Mouse (Mus musculus) hindbrain, embryonic 11.5 days (tissue): ENCODE data around the gene Adm2. TPM values are rescaled to one million over a fixed set of nuclear protein-coding genes. Genes with fewer than 3 reads are reported as not detected.

ENCODE experiments used
- ATAC-seq: fragments of 200-750 bp; cut with Nextera tagmentation; 2 replicates; pipeline ENCODE4 v1.8.0; 2017; ENCODE audit warnings: mild to moderate bottlenecking, moderate TSS enrichment, moderate library complexity; ENCODE audit not compliant: low FRiP score
- DNase-seq: peaks from one replicate; pipeline ENCODE4 v3.0.0-alpha.2; 2015; ENCODE audit warnings: low spot score
- H3K27ac ChIP-seq: fragments of 300-500 bp; sonication (generic); 2 replicates; pipeline ENCODE4 v1.5.1; 2014; ENCODE audit warnings: mild to moderate bottlenecking, low read depth, low read length
- H3K27me3 ChIP-seq: fragments of 300-500 bp; sonication (generic); 2 replicates; pipeline ENCODE4 v1.6.1; 2014; ENCODE audit warnings: mild to moderate bottlenecking, low read length, moderate library complexity, mixed read lengths; ENCODE audit not compliant: control insufficient read depth, insufficient read depth
- H3K36me3 ChIP-seq: fragments of 300-500 bp; sonication (generic); 2 replicates; pipeline ENCODE4 v1.6.1; 2014; ENCODE audit warnings: mild to moderate bottlenecking, low read length, moderate library complexity, mixed read lengths; ENCODE audit not compliant: control insufficient read depth, insufficient read depth
- H3K4me1 ChIP-seq: fragments of 300-500 bp; sonication (generic); replicated peaks from 2 replicates; pipeline ENCODE4 v1.6.1; 2014; ENCODE audit warnings: low read length, mixed read lengths; ENCODE audit not compliant: control insufficient read depth, insufficient read depth
- H3K4me2 ChIP-seq: fragments of 300-500 bp; sonication (generic); replicated peaks from 2 replicates; pipeline ENCODE4 v1.6.1; 2014; ENCODE audit warnings: mild to moderate bottlenecking, low read depth, low read length
- H3K4me3 ChIP-seq: fragments of 300-500 bp; sonication (generic); 2 replicates; pipeline ENCODE4 v1.5.1; 2014; ENCODE audit warnings: low read depth, low read length
- H3K9ac ChIP-seq: fragments of 300-500 bp; sonication (generic); 2 replicates; pipeline ENCODE4 v1.6.1; 2014; ENCODE audit warnings: low read depth, low read length
- H3K9me3 ChIP-seq: fragments of 300-500 bp; sonication (generic); 2 replicates; pipeline ENCODE4 v1.6.1; 2016; ENCODE audit warnings: low read length; ENCODE audit not compliant: control insufficient read depth
- WGBS: fragments of 180-500 bp; shearing (Covaris S2); extraction: QIAGEN DNeasy Blood & Tissue Kit; methylation state at CpG from one replicate; pipeline ENCODE4 v1.1.7; 2014; 5-methylcytosine and 5-hydroxymethylcytosine counted together
- polyA plus RNA-seq: library from polyadenylated mRNA; unstranded; fragments of >200 nt; fragmentation: Nextera tagmentation; extraction: Ambion mirVana; gene quantifications from 2 replicates; pipeline ENCODE4 v1.2.1, GENCODE M21; 2014

The Adm2 gene
- polyA plus RNA-seq, 1 experiment from 2014 or later, result 0.12 TPM

DNA sequence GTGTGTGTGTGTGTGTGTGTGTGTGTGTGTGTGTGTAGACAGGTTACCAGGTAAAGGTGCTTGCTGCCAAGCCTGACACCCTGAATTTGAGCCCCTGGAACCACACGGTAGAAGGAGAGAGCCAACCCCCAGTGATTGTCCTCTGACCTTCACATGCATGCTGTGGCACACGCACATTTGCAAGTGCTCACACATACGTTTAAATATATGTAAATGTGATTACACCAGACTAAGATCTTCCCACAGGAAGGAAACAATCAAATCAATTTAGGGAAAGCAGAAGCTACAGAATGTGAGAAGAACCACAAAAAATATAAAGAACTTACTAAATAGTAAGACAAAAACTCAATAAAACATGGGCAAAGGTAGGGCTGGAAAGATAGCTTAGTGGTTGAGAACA lies 17.6 kb downstream of the Adm2 start:
- no peaks in the 10 kb centered on the region for H3K27me3 ChIP-seq
- H3K4me1 ChIP-seq, result no peaks in the 10 kb centered on the region
- no peak overlapping the region for H3K4me2 ChIP-seq
- H3K4me3 ChIP-seq, result no peak overlapping the region
- H3K27ac ChIP-seq, result no peak overlapping the region
- DNase-seq, result no peak
- 85% methylated on average over 3 of the region's 3 CpGs for WGBS
- H3K36me3 ChIP-seq, result no peaks in the 10 kb centered on the region
- H3K9me3 ChIP-seq, result no peaks in the 10 kb centered on the region
- H3K9ac ChIP-seq, result no peak overlapping the region
- ATAC-seq, result no peak

DNA sequence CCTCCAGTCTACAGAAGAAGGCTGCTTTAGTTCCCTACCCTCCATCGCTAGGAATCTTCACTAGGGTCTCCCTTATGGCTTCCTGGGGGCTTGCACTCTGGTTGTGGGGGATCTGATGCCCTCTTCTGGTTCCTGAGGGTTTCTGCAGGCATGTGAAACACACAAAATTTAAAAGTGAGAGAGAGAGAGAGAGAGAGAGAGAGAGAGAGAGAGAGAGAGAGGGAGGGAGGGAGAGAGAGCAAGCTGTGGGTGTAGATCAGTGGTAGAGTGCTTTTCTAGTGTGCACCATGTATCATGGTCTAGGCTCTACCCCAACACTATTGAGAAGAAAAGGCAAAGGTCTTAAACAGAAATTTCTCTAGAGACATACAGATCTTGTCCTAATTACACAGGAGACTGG lies 19.2 kb downstream of the Adm2 start:
- no peak overlapping the region for H3K9ac ChIP-seq
- H3K27me3 ChIP-seq, result no peaks in the 10 kb centered on the region
- WGBS, result 63% methylated on average over 1 of the region's 1 CpGs
- no peaks in the 10 kb centered on the region for H3K9me3 ChIP-seq
- H3K4me1 ChIP-seq, result no peaks in the 10 kb centered on the region
- no peaks in the 10 kb centered on the region for H3K36me3 ChIP-seq
- H3K4me3 ChIP-seq, result no peak overlapping the region
- ATAC-seq, result no peak
- DNase-seq, result no peak
- no peak overlapping the region for H3K27ac ChIP-seq
- no peak overlapping the region for H3K4me2 ChIP-seq

DNA sequence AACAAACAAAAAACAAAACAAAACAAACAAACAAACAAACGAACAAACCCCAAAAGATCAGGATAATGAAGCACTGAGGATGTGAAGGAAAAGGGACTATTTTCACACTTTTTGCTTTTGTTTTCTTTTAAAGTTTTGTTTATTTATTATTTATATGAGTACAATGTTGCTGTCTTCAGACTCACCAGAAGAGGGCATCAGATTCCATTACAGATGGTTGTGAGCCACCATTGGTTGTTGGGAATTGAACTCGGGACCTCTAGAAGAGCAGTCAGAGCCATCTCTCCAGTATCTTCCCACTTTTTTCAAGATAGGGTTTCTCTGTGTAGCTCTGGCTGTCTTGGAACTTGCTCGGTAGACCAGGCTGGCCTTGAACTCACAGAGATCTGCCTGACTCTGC lies 20.8 kb downstream of the Adm2 start:
- H3K36me3 ChIP-seq, result no peaks in the 10 kb centered on the region
- H3K4me2 ChIP-seq, result no peak overlapping the region
- no peak overlapping the region for H3K4me3 ChIP-seq
- H3K27me3 ChIP-seq, result no peaks in the 10 kb centered on the region
- DNase-seq, result no peak
- WGBS, result 81% methylated on average over 3 of the region's 3 CpGs
- H3K9ac ChIP-seq, result no peak overlapping the region
- no peak for ATAC-seq
- H3K9me3 ChIP-seq, result no peaks in the 10 kb centered on the region
- H3K4me1 ChIP-seq, result no peaks in the 10 kb centered on the region
- no peak overlapping the region for H3K27ac ChIP-seq

DNA sequence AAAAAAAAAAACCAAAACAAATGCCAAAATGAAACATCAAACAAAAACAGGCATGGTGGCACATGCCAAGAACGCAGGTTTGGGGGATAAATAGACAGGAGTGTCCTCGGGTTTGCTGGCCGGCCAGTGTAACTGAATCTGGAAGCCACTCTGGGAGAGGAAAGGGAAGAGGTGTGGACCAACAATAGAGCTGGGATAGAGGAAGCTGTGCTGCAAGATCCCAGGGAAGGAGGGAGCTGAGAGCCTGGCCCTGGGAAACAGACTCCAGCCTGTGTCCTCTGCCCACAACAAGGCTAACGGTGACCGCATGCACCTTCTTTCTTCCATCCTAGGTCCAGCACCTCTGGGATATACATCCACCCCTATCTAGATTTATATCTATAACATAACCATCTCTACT lies 27.9 kb downstream of the Adm2 start:
- no peak overlapping the region for H3K4me3 ChIP-seq
- no peak for DNase-seq
- 88% methylated on average over 5 of the region's 5 CpGs for WGBS
- no peak overlapping the region for H3K4me2 ChIP-seq
- no peak overlapping the region for H3K27ac ChIP-seq
- peaks cover 5% of the 10 kb centered on the region; the same call in 1 of the 2 replicates for H3K4me1 ChIP-seq
- H3K27me3 ChIP-seq, result no peaks in the 10 kb centered on the region
- H3K9ac ChIP-seq, result no peak overlapping the region
- no peak for ATAC-seq
- H3K9me3 ChIP-seq, result no peaks in the 10 kb centered on the region
- peaks cover 18% of the 10 kb centered on the region for H3K36me3 ChIP-seq

DNA sequence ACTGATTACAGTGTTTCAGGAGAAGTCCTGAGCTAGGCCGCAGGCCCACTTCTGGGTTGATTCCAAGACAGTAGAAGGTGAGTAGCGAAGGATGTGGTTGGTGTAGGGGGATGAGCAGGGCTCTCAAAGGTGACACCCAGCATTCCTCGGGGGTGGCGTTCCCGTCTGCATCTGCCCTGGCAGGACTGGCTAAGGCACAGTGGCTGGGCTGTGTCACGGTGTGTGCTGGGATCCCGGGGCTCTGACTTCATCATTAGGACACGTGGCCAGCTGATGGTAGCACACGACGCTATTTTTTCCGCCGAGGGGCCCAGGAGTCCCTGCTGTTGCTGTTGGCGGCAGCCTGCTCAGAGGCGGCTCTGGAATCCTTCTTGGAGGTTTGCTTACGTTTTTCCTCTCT lies 28.8 kb downstream of the Adm2 start:
- H3K4me2 ChIP-seq, result no peak overlapping the region
- 92% methylated on average over 15 of the region's 15 CpGs for WGBS
- no peak overlapping the region for H3K4me3 ChIP-seq
- no peak overlapping the region for H3K9ac ChIP-seq
- DNase-seq (no peak), ATAC-seq (no peak)
- no peaks in the 10 kb centered on the region for H3K27me3 ChIP-seq
- H3K9me3 ChIP-seq, result no peaks in the 10 kb centered on the region
- no peak overlapping the region for H3K27ac ChIP-seq
- peaks cover 5% of the 10 kb centered on the region; the same call in 1 of the 2 replicates for H3K4me1 ChIP-seq
- peaks cover 18% of the 10 kb centered on the region for H3K36me3 ChIP-seq

DNA sequence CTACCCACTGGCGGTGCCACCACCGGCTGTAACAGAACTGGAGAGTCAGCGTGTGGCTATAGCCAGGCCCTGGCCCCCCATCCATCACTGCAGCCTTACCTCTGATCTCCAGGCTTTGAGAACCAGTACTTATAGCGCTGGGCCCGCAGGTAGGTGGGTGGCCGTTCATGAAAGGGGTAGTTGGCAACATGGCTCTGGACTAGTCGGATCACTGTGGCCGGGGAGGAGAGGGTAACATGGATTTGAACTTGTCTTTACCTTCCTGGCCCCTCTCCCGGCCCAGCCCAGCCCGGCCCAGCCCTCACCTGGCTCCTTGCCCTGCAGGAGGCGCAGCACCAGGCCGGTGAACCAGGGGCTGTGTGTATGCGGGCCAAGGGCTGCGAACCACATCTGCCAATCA lies 29.5 kb downstream of the Adm2 start:
- Histone ChIP-seq H3K27me3 (no peaks in the 10 kb centered on the region), H3K9ac (no peak overlapping the region), H3K27ac (no peak overlapping the region), H3K9me3 (no peaks in the 10 kb centered on the region), H3K4me1 (peaks cover 5% of the 10 kb centered on the region; the same call in 1 of the 2 replicates), H3K36me3 (peaks cover 18% of the 10 kb centered on the region), H3K4me2 (no peak overlapping the region), H3K4me3 (no peak overlapping the region)
- WGBS, result 98% methylated on average over 14 of the region's 14 CpGs
- DNase-seq, result no peak
- no peak for ATAC-seq

DNA sequence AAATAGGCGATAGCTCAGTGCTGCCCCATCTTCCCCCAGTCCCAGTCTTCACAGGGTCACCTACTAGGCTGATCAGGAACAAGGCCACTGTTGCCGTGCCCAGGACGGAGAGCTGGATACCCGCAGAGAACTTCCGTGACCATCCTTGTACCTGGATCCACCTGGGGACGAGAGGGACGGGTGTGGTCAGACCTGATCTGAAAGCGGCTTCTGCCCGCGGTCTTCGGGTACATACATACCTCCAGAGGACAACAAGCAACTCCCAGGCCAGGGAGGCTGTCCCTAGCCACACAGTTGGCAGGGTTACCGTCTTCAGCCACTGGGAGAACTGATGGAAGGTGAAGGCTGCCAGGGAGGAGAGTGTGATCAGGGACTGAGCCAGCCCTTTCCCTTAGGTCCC lies 30.3 kb downstream of the Adm2 start:
- Histone ChIP-seq H3K27ac (no peak overlapping the region), H3K9ac (no peak overlapping the region), H3K4me2 (no peak overlapping the region), H3K36me3 (peaks cover 18% of the 10 kb centered on the region), H3K4me3 (no peak overlapping the region), H3K27me3 (no peaks in the 10 kb centered on the region), H3K4me1 (peaks cover 7% of the 10 kb centered on the region; the same call in 1 of the 2 replicates), H3K9me3 (no peaks in the 10 kb centered on the region)
- DNase-seq (no peak), ATAC-seq (no peak)
- WGBS, result 96% methylated on average over 12 of the region's 12 CpGs

DNA sequence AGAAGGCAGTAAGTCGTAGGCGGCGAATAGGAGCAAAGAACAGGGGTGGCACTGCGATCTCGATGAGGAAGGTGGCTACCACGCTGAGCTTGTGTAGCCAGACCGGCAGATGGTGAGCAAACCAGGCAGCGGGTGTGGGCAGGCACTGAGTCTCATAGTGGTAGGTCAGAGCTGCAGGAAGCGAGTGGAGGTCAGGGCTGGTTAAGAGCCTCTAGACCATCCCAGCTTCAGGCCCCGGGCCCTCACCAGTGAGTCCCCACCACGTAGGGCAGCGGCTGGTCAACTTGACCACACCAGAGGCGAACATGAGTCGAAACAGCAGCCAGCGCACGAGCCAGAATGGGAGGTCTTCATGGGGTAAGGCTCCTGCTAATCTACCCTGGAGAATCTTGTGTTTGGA lies 31.3 kb downstream of the Adm2 start:
- ATAC-seq (no peak), DNase-seq (no peak)
- H3K4me1 ChIP-seq, result peaks cover 7% of the 10 kb centered on the region; the same call in 1 of the 2 replicates
- no peaks in the 10 kb centered on the region for H3K27me3 ChIP-seq
- H3K9me3 ChIP-seq, result no peaks in the 10 kb centered on the region
- H3K27ac ChIP-seq, result no peak overlapping the region
- H3K9ac ChIP-seq, result no peak overlapping the region
- no peak overlapping the region for H3K4me2 ChIP-seq
- no peak overlapping the region for H3K4me3 ChIP-seq
- H3K36me3 ChIP-seq, result peaks cover 18% of the 10 kb centered on the region
- 95% methylated on average over 16 of the region's 16 CpGs for WGBS

DNA sequence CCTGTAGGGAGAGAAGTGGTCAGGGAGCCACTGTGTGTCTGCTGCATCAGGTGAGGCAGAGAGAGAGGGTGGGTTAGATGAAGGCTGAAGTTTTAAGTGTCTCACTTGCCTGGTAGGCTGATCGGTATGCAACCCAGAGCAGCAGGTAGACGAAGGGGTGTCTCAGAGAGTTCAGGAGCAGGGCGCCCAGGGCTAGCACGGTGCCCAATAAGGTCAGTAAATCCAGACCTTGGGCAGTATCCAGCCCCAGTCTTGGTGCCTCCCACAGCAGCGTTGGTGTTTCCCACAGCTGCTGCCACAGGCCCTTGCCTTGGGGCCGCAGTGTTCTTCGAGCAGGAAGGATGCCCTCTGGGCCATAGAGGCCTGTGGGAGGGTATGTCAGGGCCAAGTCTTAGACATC lies 31.9 kb downstream of the Adm2 start:
- WGBS, result 81% methylated on average over 7 of the region's 7 CpGs
- peak overlapping the region; percentile 68 for H3K4me2 ChIP-seq
- H3K36me3 ChIP-seq, result peaks cover 18% of the 10 kb centered on the region
- DNase-seq, result no peak
- ATAC-seq, result peak; percentile 2; the same call in 1 of the 2 replicates
- H3K4me1 ChIP-seq, result peaks cover 7% of the 10 kb centered on the region; the same call in 1 of the 2 replicates
- H3K27me3 ChIP-seq, result no peaks in the 10 kb centered on the region
- peak overlapping the region; percentile 54 for H3K4me3 ChIP-seq
- H3K9me3 ChIP-seq, result no peaks in the 10 kb centered on the region
- H3K9ac ChIP-seq, result peak overlapping the region; percentile 88
- no peak overlapping the region for H3K27ac ChIP-seq
